20 mouse cellular contexts compared by ENCODE assay signal in genomic region chr8:86920024-86920423, GRCm38 (mm10).
"Had no signal": no experiment of that assay in that cellular context is flagged by ENCODE, and none has a peak within 500 bp of the region (broad histone marks: within the 10 kb centered on the region; RNA-seq: fewer than 3 reads in every experiment).

No protein-coding gene starts in this region.

- ATAC-seq: midbrain, embryonic 16.5 days had no signal

- H3K4me2 ChIP-seq: liver, embryonic 15.5 days; lung, embryonic 14.5 days; midbrain, embryonic 12.5 days; neural tube, embryonic 13.5 days; neural tube, embryonic 15.5 days; stomach, embryonic 15.5 days had no signal

- H3K36me3 ChIP-seq: liver, embryonic 15.5 days; midbrain, embryonic 12.5 days; neural tube, embryonic 13.5 days; neural tube, embryonic 15.5 days; stomach, embryonic 15.5 days had no signal

- H3K27me3 ChIP-seq: neural tube, embryonic 13.5 days; stomach, embryonic 15.5 days had no signal

- H3K9me3 ChIP-seq: liver, embryonic 15.5 days; midbrain, embryonic 12.5 days; neural tube, embryonic 13.5 days; neural tube, embryonic 15.5 days; stomach, embryonic 15.5 days had no signal

- H3K9ac ChIP-seq: liver, embryonic 15.5 days; lung, embryonic 14.5 days; midbrain, embryonic 12.5 days; neural tube, embryonic 13.5 days; neural tube, embryonic 15.5 days; stomach, embryonic 15.5 days had no signal

- H3K4me3 ChIP-seq: liver, embryonic 15.5 days; midbrain, embryonic 12.5 days; myocyte; neural tube, embryonic 13.5 days; neural tube, embryonic 15.5 days; stomach, embryonic 15.5 days had no signal

- H3K27ac ChIP-seq: liver, embryonic 15.5 days; midbrain, embryonic 12.5 days; neural tube, embryonic 13.5 days; neural tube, embryonic 15.5 days; stomach, embryonic 15.5 days; stomach, postnatal 0 days had no signal

- DNase-seq: lung, adult 18-20 months; lung, postnatal 10 days; lung, postnatal 4 days; midbrain, embryonic 14.5 days; retina, postnatal 1 day; right cerebral cortex, adult 18-20 months; right cerebral cortex, postnatal 25 days; right cerebral cortex, postnatal 4 days; thymus, adult 2 months; thymus, postnatal 25 days; thymus, postnatal 4 days had no signal

- H3K4me1 ChIP-seq: liver, embryonic 15.5 days; midbrain, embryonic 12.5 days had no signal
